Mouse (Mus musculus) CD4-positive helper T cell, adult 2 months (primary cell): Measurements from ENCODE around the gene Rbmxl1.
"Not testable (repeated sequence)": the region's sequence is repeated elsewhere in the genome, so short reads cannot be mapped to it uniquely, and the experiment has no call there.

Source experiments
- DNase-seq: peaks from one replicate; pipeline ENCODE4 v3.0.0-alpha.2; 2012; ENCODE audit warnings: low read depth, missing footprints, low spot score

Rbmxl1 gene

DNA sequence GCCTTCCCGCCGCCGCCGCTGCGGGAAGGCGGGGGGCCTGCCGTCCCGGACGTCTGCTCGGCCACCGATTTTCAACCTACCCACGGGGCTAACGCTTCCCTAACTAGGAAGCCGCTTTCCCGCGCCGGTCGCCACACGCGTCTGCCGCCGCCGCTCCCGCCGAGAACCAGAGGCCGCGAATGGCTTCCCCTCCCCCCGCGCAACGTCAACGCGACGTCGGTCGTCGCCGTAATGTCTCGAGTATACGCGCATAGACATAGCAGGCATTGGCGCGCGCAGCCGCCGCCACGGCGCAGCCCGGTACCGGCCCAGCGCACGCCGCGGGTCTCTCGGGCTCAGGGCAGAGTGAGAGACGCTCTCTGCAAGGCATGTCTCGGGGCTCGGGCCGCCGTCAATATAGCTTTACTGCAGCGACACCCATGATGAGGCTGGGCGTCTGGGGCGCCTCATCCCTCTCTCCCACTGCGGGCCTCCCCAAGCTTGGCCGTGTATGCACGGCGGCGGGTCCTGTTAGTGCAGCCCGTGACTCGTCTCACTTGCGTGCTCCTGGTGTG, at the start of gene Rbmxl1:
Rbmxl1 (minus strand) TSS at position 180 of the 554 bp plus-strand sequence.
- peak; percentile 93 for DNase-seq

DNA sequence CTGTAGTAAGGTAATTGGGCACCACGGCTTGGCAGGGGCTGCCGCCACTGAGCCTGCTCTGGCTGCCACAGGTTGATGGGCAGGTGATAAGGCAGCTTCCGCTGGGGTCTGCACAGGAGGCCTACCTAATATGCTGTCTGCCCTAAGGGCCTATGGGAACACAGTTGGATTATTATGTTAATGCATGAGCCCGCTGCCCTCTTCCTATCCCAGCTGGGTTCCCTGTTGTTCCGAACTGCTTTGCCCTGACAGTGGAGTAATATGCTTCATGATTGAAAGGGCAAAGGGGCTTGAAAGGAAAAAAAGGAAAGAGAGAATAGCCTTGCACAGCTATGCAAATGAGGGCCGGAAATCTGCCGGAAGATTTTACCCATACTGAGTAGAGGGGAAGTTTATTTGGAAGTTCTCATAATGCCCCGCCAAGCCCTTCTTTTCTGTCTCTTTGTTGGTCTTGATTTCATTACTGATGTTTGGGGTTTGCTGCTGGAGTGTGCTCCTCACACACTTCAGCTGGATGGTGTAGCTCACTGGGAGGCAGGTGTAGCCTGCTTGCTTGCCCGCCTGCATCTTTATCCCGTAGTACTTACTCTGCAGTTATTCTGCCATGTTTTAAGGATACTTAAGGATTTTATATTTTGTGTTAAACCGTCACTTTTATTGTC, 48.2 kb upstream of the Rbmxl1 start:
- no peak for DNase-seq

DNA sequence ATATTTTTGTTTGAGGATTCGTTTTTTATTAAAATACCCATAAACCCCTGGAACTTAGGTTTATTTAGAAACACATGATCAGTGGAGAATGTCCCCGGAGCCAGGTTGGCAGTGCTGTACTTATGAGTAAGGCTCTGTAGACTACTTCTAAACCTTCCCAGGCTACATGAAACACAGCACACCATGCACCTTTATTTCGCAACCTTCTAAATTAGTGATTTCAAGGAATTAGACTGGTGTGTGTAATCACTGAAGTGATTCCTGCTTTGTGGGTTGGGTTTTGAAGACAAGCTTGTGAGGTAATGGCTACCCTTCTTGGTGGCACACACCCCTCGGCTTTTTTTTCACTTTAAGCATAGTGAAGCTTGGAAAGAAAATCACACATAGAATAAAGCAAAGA, 47.1 kb upstream of the Rbmxl1 start:
- DNase-seq = no peak

DNA sequence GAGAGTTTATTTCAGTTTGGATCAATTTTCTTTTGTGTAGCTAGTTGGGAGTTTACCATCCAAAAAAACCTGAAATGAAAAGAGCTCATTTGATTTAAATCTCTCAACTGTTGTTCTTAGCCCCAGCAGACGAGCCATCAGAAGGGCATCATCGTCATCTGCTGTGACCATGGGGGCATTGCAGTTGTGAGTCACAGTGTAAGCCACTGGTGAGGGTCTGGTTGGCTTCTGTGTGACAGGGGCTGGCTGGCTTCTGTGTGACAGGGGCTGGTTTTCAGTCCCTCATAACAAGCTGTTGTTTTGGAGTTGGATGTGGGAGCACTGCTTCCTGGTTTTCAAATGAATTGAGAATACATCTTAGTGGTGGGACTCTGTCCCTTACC, 42.0 kb upstream of the Rbmxl1 start:
- no peak for DNase-seq

DNA sequence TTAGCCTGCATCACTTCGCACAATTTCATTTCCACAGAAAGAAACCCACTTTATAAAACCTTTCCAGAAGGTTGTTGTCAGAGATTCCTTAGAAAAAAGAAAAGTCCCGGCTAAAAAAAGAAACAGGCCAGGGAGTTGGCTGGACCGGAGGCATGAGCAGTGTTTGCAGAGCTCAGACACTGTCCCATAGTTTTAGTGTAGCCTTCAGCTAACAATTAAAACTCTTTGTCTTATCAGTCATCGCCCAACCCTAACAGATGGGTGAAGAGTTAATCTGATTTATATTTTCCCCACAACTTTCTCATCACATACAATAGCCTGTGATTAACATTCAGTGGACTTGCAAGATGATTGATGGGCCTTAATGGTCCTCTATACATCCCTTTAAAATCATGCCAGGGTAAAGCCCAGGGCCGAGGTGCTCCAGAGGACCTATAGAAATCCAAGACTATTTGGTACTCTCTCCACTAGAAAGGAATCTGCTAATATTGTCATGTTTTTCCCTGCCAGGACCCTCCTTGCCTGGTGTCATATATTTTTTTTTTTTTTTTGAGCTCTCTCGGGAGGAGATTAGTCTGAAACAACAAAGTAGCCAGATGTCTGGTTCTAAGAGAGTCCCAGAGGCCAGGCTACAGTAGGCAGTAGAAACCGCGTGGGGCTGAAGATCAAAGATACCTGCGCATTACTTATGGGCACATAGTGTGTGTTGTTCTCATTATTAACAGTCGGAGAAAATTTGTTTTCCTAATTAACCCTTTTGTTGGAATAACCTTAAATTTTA, 41.5 kb upstream of the Rbmxl1 start:
- DNase-seq = no peak

DNA sequence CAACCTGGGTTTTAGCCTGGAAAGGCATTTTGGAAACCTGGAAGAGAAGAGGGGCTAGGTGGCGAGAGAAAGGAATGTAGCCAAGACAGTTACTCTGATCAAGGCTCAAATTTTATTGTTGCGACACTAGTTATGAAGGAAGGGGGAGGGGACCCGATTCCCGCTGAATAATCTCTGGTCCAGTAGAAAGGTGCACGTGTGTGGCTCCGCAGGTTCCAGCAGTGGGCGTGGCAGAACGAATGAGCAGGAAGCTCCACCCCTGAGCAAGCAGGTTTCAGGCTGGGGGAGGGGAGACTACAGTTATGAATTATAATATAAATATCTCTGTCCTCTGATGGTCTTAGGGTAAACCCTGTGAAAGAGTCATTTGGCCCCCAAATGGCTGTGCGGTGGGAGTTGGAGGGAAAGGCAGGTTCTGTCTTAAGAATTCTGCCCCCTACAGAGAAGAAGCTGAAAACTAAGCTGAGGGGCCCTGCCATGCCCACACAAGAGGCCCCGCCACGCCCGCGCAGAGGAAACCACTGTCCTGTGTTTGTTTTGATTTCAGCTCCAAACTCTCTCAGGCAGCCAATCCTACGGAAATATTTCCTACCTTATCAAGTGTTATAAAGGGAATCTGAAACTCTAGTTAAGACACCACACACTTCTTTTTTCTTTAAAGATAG, 36.6 kb upstream of the Rbmxl1 start:
- DNase-seq = not testable (repeated sequence)

DNA sequence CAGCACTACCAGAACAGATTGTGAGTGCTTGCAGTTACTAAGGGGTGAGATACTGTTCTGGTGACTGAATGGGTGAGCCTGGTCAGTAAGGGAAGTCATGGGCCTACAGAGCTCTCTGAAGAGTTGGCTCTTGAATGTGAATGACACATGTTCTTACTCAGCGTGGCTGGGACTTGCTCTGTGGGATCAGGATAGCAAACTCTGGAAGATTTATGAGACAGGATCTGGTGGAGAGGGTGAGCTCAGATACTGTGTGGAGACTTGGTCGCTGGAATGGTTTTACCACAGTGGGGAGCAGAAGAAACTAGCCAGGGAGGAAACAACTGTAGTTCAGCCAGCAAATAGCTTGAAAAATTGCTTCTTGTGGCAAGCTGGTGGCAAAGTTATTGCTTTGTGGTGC, 35.8 kb upstream of the Rbmxl1 start:
- no peak for DNase-seq

DNA sequence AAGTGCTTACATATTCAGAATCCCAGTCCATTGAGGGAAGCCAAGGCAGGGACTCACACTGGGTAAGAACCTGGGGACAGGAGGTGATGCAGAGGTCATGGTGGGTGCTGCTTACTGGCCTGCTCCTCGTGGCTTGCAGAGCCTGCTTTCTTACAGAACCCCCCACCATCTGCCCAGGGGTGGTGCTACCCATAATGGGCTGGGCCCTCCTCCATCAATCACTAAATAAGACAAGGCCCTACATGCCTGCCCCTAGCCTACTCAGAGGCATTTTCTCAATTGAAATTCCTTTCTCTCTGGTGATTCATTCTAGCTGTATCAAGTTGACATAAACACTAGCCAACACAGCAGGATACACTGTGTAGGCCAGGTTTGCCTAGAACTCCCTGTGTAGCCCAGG, 34.9 kb upstream of the Rbmxl1 start:
- DNase-seq = no peak

DNA sequence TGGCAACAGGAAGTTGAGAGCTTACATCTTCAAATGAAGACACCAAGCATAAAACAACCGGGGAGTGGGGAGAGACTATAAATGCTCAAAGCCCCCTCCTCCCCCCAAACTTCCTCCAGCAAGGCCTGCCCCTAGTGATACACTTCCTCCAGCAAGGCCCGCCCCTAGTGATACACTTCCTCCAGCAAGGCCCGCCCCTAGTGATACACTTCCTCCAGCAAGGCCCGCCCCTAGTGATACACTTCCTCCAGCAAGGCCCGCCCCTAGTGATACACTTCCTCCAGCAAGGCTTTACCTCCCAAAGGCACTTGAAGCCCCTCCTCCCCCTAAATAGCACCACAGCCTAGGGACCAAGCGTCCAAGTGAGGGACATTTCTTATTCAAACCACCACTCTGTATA, 34.0 kb upstream of the Rbmxl1 start:
- DNase-seq = not testable (repeated sequence)

DNA sequence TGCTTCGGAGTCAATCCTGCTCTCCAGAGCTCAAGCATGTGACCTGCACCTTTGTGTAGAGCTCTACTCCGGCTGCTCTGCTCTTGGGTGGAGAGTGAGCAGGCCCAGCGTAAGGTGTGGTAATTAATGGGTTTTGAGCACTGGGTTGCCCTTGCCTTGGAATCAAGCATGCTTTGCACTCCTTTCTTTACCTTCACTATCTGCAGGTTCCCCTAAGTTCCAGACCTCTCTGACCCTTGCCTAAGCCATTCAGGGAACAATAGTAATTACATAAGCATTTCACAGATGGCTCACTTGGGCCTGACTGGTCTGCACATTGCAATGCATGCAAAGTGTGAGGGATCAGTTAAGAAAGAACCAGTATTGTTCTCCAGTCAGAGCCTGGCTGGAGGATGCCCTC, 29.1 kb upstream of the Rbmxl1 start:
- no peak for DNase-seq

DNA sequence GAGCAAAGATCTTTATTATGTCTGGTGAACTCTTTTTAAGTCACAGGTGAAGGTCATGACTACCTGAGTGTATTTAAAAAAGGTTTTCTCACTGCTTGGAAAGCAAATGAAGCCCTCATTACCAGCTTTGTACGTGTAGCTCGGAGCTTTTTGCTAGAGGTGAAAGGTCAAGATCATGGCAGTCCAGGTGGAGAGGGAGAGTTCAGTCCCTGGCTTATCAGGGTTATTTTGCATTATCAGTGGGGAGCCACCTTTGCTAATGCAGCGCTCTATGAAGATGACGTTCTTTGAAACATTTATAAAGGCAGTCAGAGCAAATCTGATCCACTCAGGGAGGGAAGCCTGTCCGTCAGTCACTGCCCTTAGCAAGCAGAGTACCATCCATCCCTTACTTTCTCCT, 28.0 kb upstream of the Rbmxl1 start:
- DNase-seq = no peak

DNA sequence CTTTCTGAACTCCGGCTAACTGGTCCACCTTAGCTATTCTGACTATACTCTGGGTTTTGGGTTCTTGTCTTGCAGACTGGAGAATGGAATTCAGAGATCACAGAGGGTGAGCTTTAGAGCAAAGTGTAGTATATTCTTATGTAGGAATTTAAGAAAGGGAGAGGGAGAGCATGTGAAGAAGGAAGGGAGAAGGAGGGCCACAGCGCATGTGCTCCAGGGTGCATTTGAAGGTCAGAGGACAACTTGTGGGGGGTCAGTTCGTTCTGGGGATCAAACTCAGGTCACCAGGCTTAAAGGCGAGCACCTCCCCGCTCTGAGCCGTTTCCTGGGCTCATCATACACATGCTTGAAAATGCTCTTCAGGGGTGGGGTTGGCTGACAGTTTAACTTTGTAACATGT, 25.3 kb upstream of the Rbmxl1 start:
- DNase-seq = no peak

DNA sequence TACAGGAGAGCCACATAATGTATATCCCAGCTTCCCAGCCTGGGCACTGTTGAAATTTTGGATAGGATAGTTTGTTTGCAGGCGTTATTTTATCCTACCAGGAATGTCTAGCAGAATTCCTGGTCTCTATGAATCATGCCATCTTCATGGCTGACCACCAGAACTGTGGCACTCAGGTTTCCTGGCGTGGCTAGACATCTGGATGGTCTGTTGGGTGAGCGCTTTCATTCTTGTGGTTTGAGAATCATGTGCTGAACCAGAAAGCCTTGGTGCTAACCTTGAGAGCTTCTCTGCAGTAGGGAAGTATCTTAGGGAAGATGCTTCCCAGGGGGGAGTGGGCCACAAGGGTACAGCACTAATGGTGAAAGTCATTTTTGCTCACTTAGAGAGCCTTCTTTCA, 6.4 kb upstream of the Rbmxl1 start:
- DNase-seq = no peak

DNA sequence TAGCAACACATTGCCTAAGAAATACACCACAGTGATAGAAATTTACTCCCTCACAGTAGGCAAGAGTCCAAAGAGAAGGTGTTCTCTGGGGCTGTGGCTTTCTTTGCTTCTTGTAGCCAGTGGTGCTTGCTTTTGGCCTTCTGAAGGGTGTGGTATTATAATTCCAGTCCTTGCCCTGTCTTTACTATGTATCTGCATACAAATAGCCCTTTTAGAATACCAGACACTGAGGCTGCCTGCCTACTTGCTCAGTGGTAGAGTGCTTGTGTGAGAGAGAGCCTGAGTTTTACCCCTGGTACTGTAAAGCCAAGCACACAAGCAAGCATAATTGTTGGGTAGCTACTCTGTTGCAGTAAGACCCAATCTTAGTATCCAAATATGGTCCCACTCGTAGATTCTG, 6.0 kb upstream of the Rbmxl1 start:
- no peak for DNase-seq

DNA sequence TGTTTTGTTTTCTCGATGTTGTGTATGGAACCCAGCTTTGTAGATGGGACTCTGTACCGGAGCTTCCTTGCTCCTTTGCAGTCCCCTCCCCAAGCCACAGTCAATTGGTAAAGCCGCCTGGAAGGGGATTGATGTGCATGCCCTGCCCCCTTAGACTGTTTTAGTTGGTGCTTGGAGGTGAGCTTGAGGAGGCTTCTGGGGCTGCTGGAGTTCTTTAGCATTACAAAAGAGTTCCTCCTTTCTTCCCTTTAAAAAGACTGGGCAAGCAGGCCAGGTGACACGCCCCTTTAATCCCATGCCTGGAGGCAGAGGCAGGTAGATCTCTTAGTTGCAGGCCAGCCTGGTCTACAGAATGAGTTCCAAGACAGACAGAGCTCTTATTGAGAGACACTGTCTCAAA, 4.4 kb upstream of the Rbmxl1 start:
- no peak for DNase-seq

DNA sequence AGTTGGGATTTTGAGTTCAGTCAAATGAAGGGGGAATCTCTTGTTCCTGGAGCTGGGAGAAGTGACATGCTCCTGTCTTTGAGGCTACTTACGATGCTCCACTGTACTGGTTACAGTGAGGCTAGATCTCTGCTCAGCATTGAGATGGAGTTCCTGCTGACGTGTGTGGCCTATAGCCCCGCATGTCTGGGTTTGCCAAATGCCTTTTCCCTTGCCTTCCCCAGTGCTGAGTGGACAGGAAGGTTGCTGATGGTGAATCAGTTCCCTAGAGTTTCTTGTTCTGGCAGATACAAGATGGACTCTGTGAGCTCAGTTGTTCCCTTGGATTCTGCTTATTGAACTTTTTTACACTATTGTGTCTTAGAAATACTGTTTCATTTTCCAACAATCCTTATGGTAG, 2.2 kb upstream of the Rbmxl1 start:
- no peak for DNase-seq

DNA sequence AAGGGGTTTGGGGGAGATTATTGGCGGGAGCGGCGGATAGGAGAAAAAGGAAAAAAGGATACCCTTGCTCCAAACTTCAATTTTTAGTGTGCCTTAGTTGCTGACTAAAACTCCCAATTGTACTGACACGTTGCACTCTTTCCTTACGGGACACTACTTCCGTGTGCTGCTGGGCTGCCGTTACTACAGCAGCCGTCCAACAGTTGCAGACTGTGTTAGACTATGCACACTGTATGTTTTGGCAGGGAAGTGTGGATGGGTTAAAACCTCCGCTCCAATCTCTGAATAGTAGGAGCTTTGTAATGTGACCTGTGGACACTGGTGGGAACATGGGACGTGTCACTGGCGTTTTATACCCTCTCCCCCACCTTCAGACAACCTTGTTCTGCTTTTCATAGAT, 1.4 kb upstream of the Rbmxl1 start:
- DNase-seq = peak; percentile 35

DNA sequence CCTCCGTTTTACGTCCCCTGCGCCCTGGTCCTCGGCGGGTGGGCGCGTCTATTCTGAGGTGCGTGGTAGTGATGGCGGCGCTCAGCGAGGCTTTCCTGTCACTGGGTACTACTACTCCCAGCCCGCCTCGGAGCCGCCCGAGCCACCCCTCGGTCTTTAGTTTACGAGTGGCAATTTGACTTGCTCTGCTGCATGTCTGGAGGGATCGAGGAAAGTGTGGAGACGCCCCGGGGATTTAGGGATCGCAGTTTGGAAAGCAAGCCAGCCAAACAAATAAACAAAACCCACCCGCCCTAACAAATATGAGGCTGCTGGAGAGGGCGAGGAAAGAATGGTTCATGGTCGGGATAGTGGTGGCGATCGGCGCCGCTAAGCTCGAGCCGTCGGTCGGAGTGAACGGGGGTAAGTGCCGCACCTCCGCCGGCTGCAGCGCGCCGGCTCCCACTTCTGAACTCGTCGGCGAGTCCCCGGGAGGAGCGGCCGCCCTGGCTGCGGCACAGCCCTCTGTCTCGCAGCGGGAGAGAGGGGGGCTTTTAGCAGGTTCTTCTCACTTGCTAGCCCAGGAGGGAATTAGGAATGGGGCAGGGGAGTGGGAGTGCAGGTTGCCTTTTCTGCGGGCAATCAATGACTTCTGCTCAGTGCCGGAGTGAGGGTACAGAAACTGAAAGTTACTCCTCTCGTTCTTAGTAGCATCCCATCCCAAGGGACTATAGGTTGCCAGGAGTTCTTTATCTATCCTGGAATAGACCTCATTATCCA, 754 bp upstream of the Rbmxl1 start, which contains the start of gene Slc10a7:
Slc10a7 (plus strand) TSS at position 74 of the 759 bp plus-strand sequence.
- DNase-seq = peak; percentile 87

DNA sequence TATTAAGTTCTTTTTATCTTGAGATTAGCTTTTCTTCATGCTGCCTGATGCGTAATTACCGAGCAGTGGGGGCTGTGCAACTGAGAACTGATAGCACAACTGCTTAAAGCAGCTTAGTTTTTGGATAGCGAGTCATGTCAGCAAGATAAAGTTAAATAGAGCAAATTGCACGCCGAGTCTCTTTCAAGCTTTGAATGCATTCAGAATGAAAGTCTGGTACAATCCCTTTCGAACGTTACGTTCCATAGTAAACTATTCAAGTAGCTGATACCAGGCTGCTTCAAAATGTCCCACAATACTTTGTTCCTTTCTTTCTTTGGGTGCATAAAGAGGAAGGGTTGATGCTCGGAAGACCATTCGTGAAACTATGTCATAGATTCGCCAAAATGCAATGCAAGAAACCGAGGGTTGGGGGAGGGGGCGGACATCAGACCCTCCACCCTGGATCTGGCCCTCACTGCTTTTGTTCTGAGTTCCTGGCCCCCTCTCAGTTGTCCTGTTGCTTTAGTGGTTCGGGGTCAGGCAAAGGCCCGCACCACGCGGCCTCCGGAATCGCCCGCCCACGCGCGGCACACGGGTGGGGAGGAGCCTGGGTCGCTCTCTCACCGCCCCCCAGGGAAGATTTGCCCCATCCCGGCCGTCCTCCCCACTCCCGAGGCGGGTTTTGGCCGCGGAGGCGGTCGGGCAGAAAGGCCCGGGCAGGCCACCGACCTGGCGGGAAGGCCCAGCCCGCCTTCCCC, 549 bp downstream of the Rbmxl1 start:
- no peak for DNase-seq

DNA sequence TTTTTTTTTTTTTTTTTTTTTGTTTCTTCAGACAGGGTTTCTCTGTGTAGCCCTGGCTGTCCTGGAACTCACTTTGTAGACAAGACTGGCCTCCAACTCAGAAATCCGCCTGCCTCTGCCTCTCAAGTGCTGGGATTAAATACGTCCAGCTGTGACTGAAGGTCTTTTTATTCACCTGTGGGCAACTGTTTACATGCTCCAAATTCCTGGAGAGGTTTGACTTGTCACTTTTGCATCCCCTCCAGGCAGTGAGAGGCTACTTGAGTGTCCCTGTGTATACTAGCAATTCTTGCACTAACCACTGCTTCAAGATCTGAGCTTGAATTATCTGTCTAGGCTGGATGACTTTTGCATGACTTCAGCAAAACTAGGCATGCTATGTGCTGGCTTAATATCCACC, 6.0 kb downstream of the Rbmxl1 start:
- no peak for DNase-seq

DNA sequence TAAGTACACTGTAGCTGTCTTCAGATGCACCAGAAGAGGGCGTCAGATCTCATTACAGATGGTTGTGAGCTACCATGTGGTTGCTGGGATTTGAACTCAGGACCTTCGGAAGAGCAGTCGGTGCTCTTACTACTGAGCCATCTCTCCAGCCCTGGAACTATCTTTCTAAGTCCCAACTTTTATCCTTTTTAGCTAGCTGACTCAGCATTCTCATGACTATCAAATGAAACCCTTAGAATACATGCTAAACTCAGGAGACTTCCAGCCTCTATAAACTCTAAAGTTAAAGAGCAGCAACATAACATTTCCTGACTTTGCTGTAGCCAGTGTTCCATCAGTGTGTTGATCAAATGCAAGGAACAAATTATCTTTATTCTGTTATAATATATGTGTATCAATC, 12.4 kb downstream of the Rbmxl1 start:
- DNase-seq = not testable (repeated sequence)
